Mouse (Mus musculus): ENCODE measurements around the gene Tmem88. TPM values are rescaled to one million over a fixed set of nuclear protein-coding genes. Genes with fewer than 3 reads are reported as not detected.

The Tmem88 gene
- total and polyA plus RNA-seq, 3 experiments: 0.16 to 0.25 TPM; not detected in 1

GRCm38 (mm10) chr11:69405397-69406200 is 7.6 kb upstream of the Tmem88 start:
- Histone ChIP-seq H3K9ac (ENCODE audit: insufficient read depth, low read depth) (no peak overlapping the region), H3K4me1 (ENCODE audit: control insufficient read depth in 1 of 2, insufficient read depth in 2 of 2) (peaks cover 11 to 23% of the 10 kb centered on the region in 2 experiments), H3K36me3 (replicated peaks in 1 of 2; ENCODE audit: control insufficient read depth in 1 of 2, insufficient read depth in 1 of 2, low read length in 1 of 2) (peaks cover 60 to 68% of the 10 kb centered on the region in 2 experiments), H3K4me2 (ENCODE audit: insufficient read depth, low read depth, poor library complexity, severe bottlenecking) (no peak overlapping the region), H3K79me2 (replicated peaks; ENCODE audit: control insufficient read depth, extremely low read depth, insufficient read depth, poor library complexity, severe bottlenecking) (peaks cover 7% of the 10 kb centered on the region; the same call in 1 of the 2 replicates), H3K27me3 (replicated peaks) (no peaks in the 10 kb centered on the region), H3K27ac (ENCODE audit: insufficient read depth, low read depth) (no peak overlapping the region), H3K4me3 (replicated peaks in 1 of 3; ENCODE audit: low read depth in 2 of 3, low read length in 2 of 3, poor library complexity in 1 of 3) (no peak overlapping the region), H3K9me3 (replicated peaks; ENCODE audit: low read length) (no peaks in the 10 kb centered on the region)
- no peak for DNase-seq (ENCODE audit: extremely low read depth)
- dilution Hi-C loops (cut with MboI; ENCODE audit: extremely low pct_ligation_motif_present, extremely low pct_unique_long_range_greater_than_20kb, low sequenced_read_pairs) (no loop called here), in situ Hi-C loops (cut with MboI; ENCODE audit: low pct_ligation_motif_present, low pct_unique_long_range_greater_than_20kb, low sequenced_read_pairs) (loop anchor here (10.0 kb wide), 1 partner anchor 119 kb away; no protein-coding TSS in a partner anchor)
- no peak for TF ChIP-seq MEF2A (IDR thresholded peaks at IDR 0.05; ENCODE audit: borderline replicate concordance, low read depth, low read length)
- TF ChIP-seq POLR2A (IDR thresholded peaks at IDR 0.05; ENCODE audit: low read depth, low read length): no peak
- TF ChIP-seq CHD2 (IDR thresholded peaks at IDR 0.05; ENCODE audit: low read length): no peak
- no peak for TF ChIP-seq MXI1 (IDR thresholded peaks at IDR 0.05; ENCODE audit: low read depth, low read length)
- no peak for TF ChIP-seq HCFC1 (IDR thresholded peaks at IDR 0.05; ENCODE audit: low read depth, low read length)

GRCm38 (mm10) chr11:69404595-69405396 is 6.8 kb upstream of the Tmem88 start:
- H3K27me3 ChIP-seq (replicated peaks): no peaks in the 10 kb centered on the region
- H3K9ac ChIP-seq (ENCODE audit: insufficient read depth, low read depth): no peak overlapping the region
- H3K27ac ChIP-seq (ENCODE audit: insufficient read depth, low read depth): no peak overlapping the region
- H3K79me2 ChIP-seq (replicated peaks; ENCODE audit: control insufficient read depth, extremely low read depth, insufficient read depth, poor library complexity, severe bottlenecking): peaks cover 7% of the 10 kb centered on the region; the same call in 1 of the 2 replicates
- DNase-seq (ENCODE audit: extremely low read depth): no peak
- H3K9me3 ChIP-seq (replicated peaks; ENCODE audit: low read length): no peaks in the 10 kb centered on the region
- in situ Hi-C loops (cut with MboI; ENCODE audit: low pct_ligation_motif_present, low pct_unique_long_range_greater_than_20kb, low sequenced_read_pairs) (loop anchor here (10.0 kb wide), 1 partner anchor 120 kb away; no protein-coding TSS in a partner anchor), dilution Hi-C loops (cut with MboI; ENCODE audit: extremely low pct_ligation_motif_present, extremely low pct_unique_long_range_greater_than_20kb, low sequenced_read_pairs) (no loop called here)
- TF ChIP-seq MXI1 (IDR thresholded peaks at IDR 0.05; ENCODE audit: low read depth, low read length): no peak
- no peak for TF ChIP-seq MYC (IDR thresholded peaks at IDR 0.05; ENCODE audit: low read depth, low read length)
- TF ChIP-seq GABPA (IDR thresholded peaks at IDR 0.05; ENCODE audit: insufficient replicate concordance, low read depth, low read length): no peak
- TF ChIP-seq USF1 (IDR thresholded peaks at IDR 0.05; ENCODE audit: low read depth, low read length): no peak
- no peak for TF ChIP-seq TBP (conservative IDR thresholded peaks at IDR 0.05; ENCODE audit: low read depth, low read length)
- TF ChIP-seq POLR2A (IDR thresholded peaks at IDR 0.05; ENCODE audit: low read depth, low read length): no peak
- no peak for TF ChIP-seq SMC3 (IDR thresholded peaks at IDR 0.05; ENCODE audit: low read depth, low read length)
- no peak for TF ChIP-seq EP300 (IDR thresholded peaks at IDR 0.05; ENCODE audit: low read length)
- no peak for TF ChIP-seq JUN (IDR thresholded peaks at IDR 0.05; ENCODE audit: insufficient read depth, low read depth, low read length)
- no peak for TF ChIP-seq RCOR1 (conservative IDR thresholded peaks at IDR 0.05; ENCODE audit: low read depth, low read length)
- TF ChIP-seq CHD1 (IDR thresholded peaks at IDR 0.05; ENCODE audit: low read depth, low read length): no peak
- TF ChIP-seq POLR2AphosphoS2 (IDR thresholded peaks at IDR 0.05; ENCODE audit: low read depth, low read length): no peak
- no peak for TF ChIP-seq CHD2 (IDR thresholded peaks at IDR 0.05; ENCODE audit: low read length)
- no peak for TF ChIP-seq KAT2A (IDR thresholded peaks at IDR 0.05; ENCODE audit: insufficient replicate concordance, low read length)
- no peak for TF ChIP-seq ETS1 (conservative IDR thresholded peaks at IDR 0.05; ENCODE audit: low read depth, low read length)
- TF ChIP-seq NRF1 (IDR thresholded peaks at IDR 0.05; ENCODE audit: low read depth, low read length): no peak
- no peak for TF ChIP-seq IRF4 (IDR thresholded peaks at IDR 0.05; ENCODE audit: low read depth, low read length)
- TF ChIP-seq MAX (IDR thresholded peaks at IDR 0.05; ENCODE audit: low read length): no peak
- TF ChIP-seq ZNF384 (IDR thresholded peaks at IDR 0.05; ENCODE audit: low read depth, low read length): no peak
- no peak for TF ChIP-seq ZMIZ1 (IDR thresholded peaks at IDR 0.05; ENCODE audit: low read depth, low read length)
- peaks cover 68 to 76% of the 10 kb centered on the region in 2 experiments for H3K36me3 ChIP-seq (replicated peaks in 1 of 2; ENCODE audit: control insufficient read depth in 1 of 2, insufficient read depth in 1 of 2, low read length in 1 of 2)
- H3K4me2 ChIP-seq (ENCODE audit: insufficient read depth, low read depth, poor library complexity, severe bottlenecking): no peak overlapping the region
- H3K4me1 ChIP-seq (ENCODE audit: control insufficient read depth in 1 of 2, insufficient read depth in 2 of 2): peaks cover 11 to 19% of the 10 kb centered on the region in 2 experiments
- H3K4me3 ChIP-seq (replicated peaks in 1 of 3; ENCODE audit: low read depth in 2 of 3, low read length in 2 of 3, poor library complexity in 1 of 3): no peak overlapping the region

Data from CH12.LX (cell line).